Mouse (Mus musculus) liver, postnatal 0 days (tissue): ENCODE measurements at regions not wholly inside any gene's neighbourhood (a gene's known extent, or its start where the extent isn't known, plus 50 kb on each side); places are given as distances from the start of the nearest gene placed in this dataset.

ENCODE experiments used
- CTCF ChIP-seq: sonication (generic); IDR thresholded peaks from 2 replicates; pipeline ENCODE4 v1.5.1; 2016; ENCODE audit warnings: antibody characterized with exemption, low read depth
- EP300 ChIP-seq: IDR thresholded peaks from 2 replicates; pipeline ENCODE4 v1.6.1; 2016; ENCODE audit warnings: antibody characterized with exemption, low read depth, mild to moderate bottlenecking

GRCm38 (mm10) chr3:21760516-21761218 is 315.8 kb upstream of the Tbl1xr1 start:
- TF ChIP-seq CTCF (no peak), EP300 (no peak)
